Mouse (Mus musculus): ENCODE measurements at regions not wholly inside any gene's neighbourhood (a gene's known extent, or its start where the extent isn't known, plus 50 kb on each side); places are given as distances from the start of the nearest gene placed in this dataset.

- H3K27me3 ChIP-seq (ENCODE audit: control insufficient read depth, insufficient read depth, low read length), result no peaks in the 10 kb centered on the region
- no peak for DNase-seq (ENCODE audit: low spot score)
- no peaks in the 10 kb centered on the region for H3K36me3 ChIP-seq (replicated peaks; ENCODE audit: control insufficient read depth, insufficient read depth, low read length)
- H3K9ac ChIP-seq (replicated peaks; ENCODE audit: low read depth, low read length), result no peak overlapping the region
- 48% methylated on average over 5 of the region's 5 CpGs for WGBS
- ATAC-seq (ENCODE audit: insufficient read depth, low read depth), result no peak
- no peaks in the 10 kb centered on the region for H3K4me1 ChIP-seq (ENCODE audit: control insufficient read depth, insufficient read depth)
- H3K9me3 ChIP-seq (replicated peaks; ENCODE audit: control insufficient read depth, low read length), result no peaks in the 10 kb centered on the region
- no peak overlapping the region for H3K27ac ChIP-seq (ENCODE audit: low read depth)
- no peak for TF ChIP-seq CTCF (IDR thresholded peaks at IDR 0.05; ENCODE audit: low read depth)
- TF ChIP-seq EP300 (IDR thresholded peaks at IDR 0.05; ENCODE audit: low read depth), result no peak
- no peak overlapping the region for H3K4me2 ChIP-seq (ENCODE audit: low read depth, low read length)
- H3K4me3 ChIP-seq (ENCODE audit: low read depth, low read length), result no peak overlapping the region
These were observed 430.6 kb upstream of the Igfbp7 start for GRCm38 (mm10) chr5:77838186-77839097.

GRCm38 (mm10) chr5:77827971-77828370 lies 420.1 kb upstream of the Igfbp7 start:
- ATAC-seq (ENCODE audit: insufficient read depth, low read depth) (no peak), DNase-seq (ENCODE audit: low spot score) (no peak)
- Histone ChIP-seq H3K9ac (replicated peaks; ENCODE audit: low read depth, low read length) (no peak overlapping the region), H3K27me3 (ENCODE audit: control insufficient read depth, insufficient read depth, low read length) (no peaks in the 10 kb centered on the region), H3K4me2 (ENCODE audit: low read depth, low read length) (no peak overlapping the region), H3K4me1 (ENCODE audit: control insufficient read depth, insufficient read depth) (no peaks in the 10 kb centered on the region), H3K9me3 (replicated peaks; ENCODE audit: control insufficient read depth, low read length) (no peaks in the 10 kb centered on the region), H3K27ac (ENCODE audit: low read depth) (no peak overlapping the region), H3K4me3 (ENCODE audit: low read depth, low read length) (no peak overlapping the region), H3K36me3 (replicated peaks; ENCODE audit: control insufficient read depth, insufficient read depth, low read length) (no peaks in the 10 kb centered on the region)
- no peak for TF ChIP-seq EP300 (IDR thresholded peaks at IDR 0.05; ENCODE audit: low read depth)
- TF ChIP-seq CTCF (IDR thresholded peaks at IDR 0.05; ENCODE audit: low read depth), result no peak
- 76% methylated on average over 2 of the region's 2 CpGs for WGBS

- Histone ChIP-seq H3K9me3 (replicated peaks; ENCODE audit: control insufficient read depth, low read length) (no peaks in the 10 kb centered on the region), H3K9ac (replicated peaks; ENCODE audit: low read depth, low read length) (no peak overlapping the region), H3K4me1 (ENCODE audit: control insufficient read depth, insufficient read depth) (no peaks in the 10 kb centered on the region), H3K36me3 (replicated peaks; ENCODE audit: control insufficient read depth, insufficient read depth, low read length) (no peaks in the 10 kb centered on the region), H3K27ac (ENCODE audit: low read depth) (no peak overlapping the region), H3K27me3 (ENCODE audit: control insufficient read depth, insufficient read depth, low read length) (no peaks in the 10 kb centered on the region), H3K4me2 (ENCODE audit: low read depth, low read length) (no peak overlapping the region), H3K4me3 (ENCODE audit: low read depth, low read length) (no peak overlapping the region)
- no peak for TF ChIP-seq CTCF (IDR thresholded peaks at IDR 0.05; ENCODE audit: low read depth)
- no peak for TF ChIP-seq EP300 (IDR thresholded peaks at IDR 0.05; ENCODE audit: low read depth)
- ATAC-seq (ENCODE audit: insufficient read depth, low read depth), result no peak
- WGBS, result 68% methylated on average over 4 of the region's 4 CpGs
- no peak for DNase-seq (ENCODE audit: low spot score)
These were observed 418.2 kb upstream of the Igfbp7 start for GRCm38 (mm10) chr5:77826063-77826462.

- Histone ChIP-seq H3K4me2 (ENCODE audit: low read depth, low read length) (no peak overlapping the region), H3K36me3 (replicated peaks; ENCODE audit: control insufficient read depth, insufficient read depth, low read length) (no peaks in the 10 kb centered on the region), H3K4me1 (ENCODE audit: control insufficient read depth, insufficient read depth) (no peaks in the 10 kb centered on the region), H3K9me3 (replicated peaks; ENCODE audit: control insufficient read depth, low read length) (no peaks in the 10 kb centered on the region), H3K27ac (ENCODE audit: low read depth) (no peak overlapping the region), H3K4me3 (ENCODE audit: low read depth, low read length) (no peak overlapping the region), H3K27me3 (ENCODE audit: control insufficient read depth, insufficient read depth, low read length) (no peaks in the 10 kb centered on the region), H3K9ac (replicated peaks; ENCODE audit: low read depth, low read length) (no peak overlapping the region)
- WGBS, result 74% methylated on average over 7 of the region's 7 CpGs
- TF ChIP-seq CTCF (IDR thresholded peaks at IDR 0.05; ENCODE audit: low read depth) (no peak), EP300 (IDR thresholded peaks at IDR 0.05; ENCODE audit: low read depth) (no peak)
- ATAC-seq (ENCODE audit: insufficient read depth, low read depth), result no peak
- DNase-seq (ENCODE audit: low spot score), result no peak
These were observed 409.0 kb upstream of the Igfbp7 start for GRCm38 (mm10) chr5:77816759-77817280.

- ATAC-seq (ENCODE audit: insufficient read depth, low read depth) (no peak), DNase-seq (ENCODE audit: low spot score) (no peak)
- Histone ChIP-seq H3K27ac (ENCODE audit: low read depth) (no peak overlapping the region), H3K4me3 (ENCODE audit: low read depth, low read length) (no peak overlapping the region), H3K27me3 (ENCODE audit: control insufficient read depth, insufficient read depth, low read length) (no peaks in the 10 kb centered on the region), H3K4me1 (ENCODE audit: control insufficient read depth, insufficient read depth) (no peaks in the 10 kb centered on the region), H3K4me2 (ENCODE audit: low read depth, low read length) (no peak overlapping the region), H3K9me3 (replicated peaks; ENCODE audit: control insufficient read depth, low read length) (no peaks in the 10 kb centered on the region), H3K9ac (replicated peaks; ENCODE audit: low read depth, low read length) (no peak overlapping the region), H3K36me3 (replicated peaks; ENCODE audit: control insufficient read depth, insufficient read depth, low read length) (no peaks in the 10 kb centered on the region)
- WGBS, result 72% methylated on average over 6 of the region's 6 CpGs
- TF ChIP-seq EP300 (IDR thresholded peaks at IDR 0.05; ENCODE audit: low read depth) (no peak), CTCF (IDR thresholded peaks at IDR 0.05; ENCODE audit: low read depth) (no peak)
These were observed 402.0 kb upstream of the Igfbp7 start for GRCm38 (mm10) chr5:77809844-77810243.

Data from heart, postnatal 0 days (tissue).